Mouse (Mus musculus) sigmoid colon, adult 10 weeks (tissue): ENCODE data around the gene Nutf2. TPM values are rescaled to one million over a fixed set of nuclear protein-coding genes. Genes with fewer than 3 reads are reported as not detected.

ENCODE experiments used
- polyA plus RNA-seq: library from polyadenylated mRNA; stranded (reverse); fragments of 350-450 nt; fragmentation: Illumina TruSeq; extraction: RNeasy Lipid Tissue Mini Kit (QIAGEN cat#74804); gene quantifications from one replicate; pipeline ENCODE4 v1.2.3, GENCODE M21; 2014; ENCODE audit warnings: low read depth, low replicate concordance

Nutf2 gene
- 47.5 TPM for polyA plus RNA-seq

DNA sequence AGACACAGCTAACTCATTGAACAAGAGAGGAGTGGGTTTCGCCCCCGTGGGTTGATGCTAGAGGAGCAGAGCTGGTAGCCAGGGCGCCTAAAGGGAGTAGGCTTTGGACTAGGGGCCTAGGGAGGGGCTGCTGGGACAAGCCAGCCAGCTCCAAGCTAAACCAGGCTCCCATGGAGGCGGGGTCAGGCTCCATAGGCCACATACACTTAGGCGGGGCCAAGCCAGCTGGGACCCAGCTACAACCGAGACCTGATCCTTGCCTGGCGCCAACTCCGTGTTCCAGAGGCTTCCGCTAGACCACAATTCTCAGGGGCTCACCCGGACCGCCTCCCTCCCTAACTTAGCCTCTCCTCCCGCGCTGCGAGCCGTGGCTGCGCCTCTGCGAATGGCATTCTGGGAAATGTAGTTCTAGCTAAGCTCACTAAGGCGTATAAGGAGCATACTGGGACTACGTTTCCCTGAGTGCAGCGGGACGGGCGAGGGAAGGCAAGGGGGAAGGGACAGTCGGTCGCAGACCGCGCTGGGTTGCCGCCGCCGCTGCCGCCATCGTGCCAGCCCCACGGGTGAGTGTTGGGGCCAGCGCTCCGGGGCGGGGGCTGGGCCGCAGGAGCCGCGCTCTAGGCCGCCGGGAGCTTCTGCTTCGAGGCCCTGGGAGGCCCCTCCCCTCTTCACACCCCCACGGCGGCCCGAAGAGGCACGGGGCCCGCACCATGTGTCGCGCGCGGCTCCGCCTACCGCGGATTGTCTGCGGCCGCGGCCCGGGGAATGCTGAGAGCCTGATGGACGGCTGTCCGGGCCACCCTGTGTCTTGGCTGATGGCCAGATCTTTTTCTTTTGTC lies at the start of gene Nutf2:
Nutf2 (plus strand) TSS at position 438 of the 839 bp plus-strand sequence.

DNA sequence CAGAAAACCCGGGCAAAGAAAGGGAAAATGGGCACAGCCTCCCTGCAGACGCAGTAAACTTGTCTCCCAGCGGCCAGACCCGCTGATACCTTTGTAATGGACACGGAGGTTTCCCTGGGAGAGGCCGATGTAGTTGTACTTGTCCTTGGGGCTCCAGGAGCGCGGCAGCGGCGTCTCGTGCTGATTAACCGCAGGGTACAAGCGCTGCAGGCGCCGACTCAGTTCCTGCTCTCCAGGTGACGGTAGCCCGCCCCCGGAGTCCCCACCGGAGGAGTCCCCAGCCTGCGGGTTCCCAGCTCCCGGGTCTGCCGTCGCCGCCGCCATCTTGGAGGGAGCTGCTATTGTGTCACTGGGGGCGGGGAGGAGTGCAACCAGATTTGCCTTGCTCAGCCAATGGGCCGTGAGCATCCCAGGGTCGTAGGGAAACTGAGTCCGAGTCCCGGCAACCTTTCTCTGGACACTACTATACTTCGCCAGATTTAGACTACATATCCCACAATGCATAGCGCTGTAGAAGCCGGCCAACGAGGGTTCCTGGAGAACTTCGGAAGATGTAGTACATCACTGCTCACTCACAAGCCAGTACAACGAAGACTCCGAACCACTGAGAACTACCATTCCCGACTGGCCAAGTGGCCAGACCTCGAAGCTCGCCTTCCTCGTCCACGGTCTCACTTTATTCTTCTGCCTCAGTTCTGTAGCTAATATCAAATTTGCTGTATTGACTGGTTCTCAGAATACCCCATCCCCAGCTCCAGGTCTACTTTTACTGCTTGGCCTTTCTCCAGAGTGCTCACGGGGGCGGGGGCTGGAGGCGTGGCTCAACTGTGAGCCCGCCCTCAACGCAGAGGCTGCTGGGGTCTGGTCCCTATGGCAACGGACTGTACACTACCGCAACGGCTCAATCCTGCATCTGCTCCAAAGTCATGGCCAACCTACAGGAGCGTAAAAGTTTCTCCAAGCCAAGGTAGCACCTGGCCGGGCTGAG lies 33.2 kb upstream of the Nutf2 start, which contains the start of the genes Ranbp10 and Tsnaxip1:
Ranbp10 (minus strand) TSS at position 490 of the 988 bp plus-strand sequence.
Tsnaxip1 (plus strand) TSS at position 871 of the 988 bp plus-strand sequence.

DNA sequence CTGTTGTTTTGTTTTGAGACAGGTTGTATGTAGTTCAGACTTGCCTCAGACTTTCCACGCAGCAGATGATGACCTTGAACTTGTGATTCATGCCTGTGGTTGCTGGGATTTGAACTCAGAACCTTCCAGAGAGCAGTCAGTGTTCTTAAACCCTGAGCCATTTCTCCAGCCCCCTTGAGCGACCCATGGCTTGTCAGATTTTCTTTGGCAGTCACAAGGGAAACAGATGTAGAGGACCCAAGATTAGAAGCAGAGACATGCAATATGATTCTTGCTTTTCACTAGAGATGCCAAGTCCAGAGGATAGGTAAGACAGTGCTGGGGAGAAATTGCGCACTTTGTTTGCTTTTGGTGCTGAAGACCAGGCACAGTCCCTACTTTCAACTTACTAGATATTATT lies 7.2 kb upstream of the Nutf2 start, which contains the start of gene Cenpt:
Cenpt (minus strand) TSS at position 101 of the 400 bp plus-strand sequence.

DNA sequence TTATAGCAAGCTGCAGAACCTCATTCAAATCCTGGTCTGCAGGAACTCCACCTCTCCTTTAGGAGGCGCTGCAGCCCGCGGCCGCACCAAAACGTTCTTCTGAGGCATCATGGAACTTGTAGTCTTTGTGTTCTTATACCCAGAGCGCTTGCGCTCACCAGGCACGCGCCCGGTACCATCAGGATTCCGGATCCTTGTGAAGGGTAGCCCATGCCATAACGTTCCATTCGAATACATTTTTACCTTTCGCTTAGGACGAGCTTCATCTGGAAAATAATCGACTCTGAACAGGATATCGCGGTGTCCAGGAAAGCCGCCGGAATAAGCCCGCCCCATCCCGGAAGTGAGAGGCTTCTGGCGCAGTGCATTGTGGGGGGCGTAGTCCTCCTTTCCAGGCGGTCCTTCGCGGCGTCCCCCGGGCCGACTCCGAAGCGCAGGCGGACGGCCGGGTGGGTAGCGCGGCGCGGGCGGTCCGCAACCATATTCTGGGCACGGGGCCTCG lies 5.6 kb upstream of the Nutf2 start, which contains the start of gene Thap11:
Thap11 (plus strand) TSS at position 418 of the 502 bp plus-strand sequence.

DNA sequence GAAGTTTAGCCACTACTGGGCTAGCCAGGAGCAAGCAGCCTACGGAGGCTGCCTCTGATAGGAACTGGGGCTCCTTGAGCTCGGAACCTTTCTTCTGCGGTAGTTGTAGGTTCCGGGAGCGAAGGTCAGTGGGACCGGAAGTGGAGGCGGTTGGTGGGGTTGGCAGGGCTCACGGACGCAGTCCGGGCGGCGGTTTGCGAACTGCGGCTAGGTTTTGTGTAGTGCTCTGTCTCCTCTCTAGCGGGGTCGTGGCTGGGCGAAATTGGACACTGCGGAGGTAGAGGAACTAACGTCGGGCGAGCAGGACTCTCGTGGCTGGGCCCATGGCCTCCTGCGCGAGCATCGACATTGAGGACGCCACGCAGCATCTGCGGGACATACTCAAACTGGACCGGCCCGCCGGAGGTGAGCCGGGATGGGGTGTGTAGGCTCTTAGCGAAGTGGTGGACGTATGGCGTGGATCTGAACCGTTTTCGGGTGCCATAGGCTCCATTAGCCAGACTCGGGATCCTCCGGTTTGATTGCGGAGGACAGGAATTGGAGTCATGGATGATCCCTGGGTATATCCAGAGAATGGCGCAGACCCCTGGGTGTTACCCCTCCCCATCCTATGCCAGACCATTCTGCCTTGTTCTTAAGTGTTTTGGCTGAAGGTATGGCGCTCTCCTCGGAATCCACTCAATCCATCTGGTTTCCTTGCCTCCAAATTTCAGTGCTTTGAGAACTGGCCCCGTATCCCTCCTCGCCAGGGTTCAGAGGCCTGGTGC lies 20.6 kb downstream of the Nutf2 start, which contains the start of gene Edc4:
Edc4 (plus strand) TSS at position 128 of the 767 bp plus-strand sequence.

DNA sequence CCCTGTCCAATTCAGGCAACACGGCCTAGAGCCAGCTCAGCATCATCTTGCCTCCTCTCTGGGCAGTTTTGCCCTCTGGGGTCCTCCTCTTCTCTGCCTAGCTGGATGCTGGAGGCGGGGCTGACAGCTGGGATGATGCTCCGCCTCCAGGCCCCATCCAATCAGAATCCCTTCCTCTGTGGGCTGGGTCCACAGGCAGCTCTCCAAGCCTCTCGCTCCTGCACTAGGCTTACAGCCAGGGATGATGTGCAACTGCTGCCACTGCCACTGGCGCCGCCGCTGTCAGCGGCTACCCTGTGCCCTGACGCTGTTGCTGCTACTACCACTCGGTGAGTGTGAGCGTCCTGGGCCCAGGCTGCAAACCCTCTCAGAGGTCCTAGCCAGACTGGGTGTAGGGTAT lies 33.0 kb downstream of the Nutf2 start, which contains the start of gene Nrn1l:
Nrn1l (plus strand) TSS at position 229 of the 400 bp plus-strand sequence.

DNA sequence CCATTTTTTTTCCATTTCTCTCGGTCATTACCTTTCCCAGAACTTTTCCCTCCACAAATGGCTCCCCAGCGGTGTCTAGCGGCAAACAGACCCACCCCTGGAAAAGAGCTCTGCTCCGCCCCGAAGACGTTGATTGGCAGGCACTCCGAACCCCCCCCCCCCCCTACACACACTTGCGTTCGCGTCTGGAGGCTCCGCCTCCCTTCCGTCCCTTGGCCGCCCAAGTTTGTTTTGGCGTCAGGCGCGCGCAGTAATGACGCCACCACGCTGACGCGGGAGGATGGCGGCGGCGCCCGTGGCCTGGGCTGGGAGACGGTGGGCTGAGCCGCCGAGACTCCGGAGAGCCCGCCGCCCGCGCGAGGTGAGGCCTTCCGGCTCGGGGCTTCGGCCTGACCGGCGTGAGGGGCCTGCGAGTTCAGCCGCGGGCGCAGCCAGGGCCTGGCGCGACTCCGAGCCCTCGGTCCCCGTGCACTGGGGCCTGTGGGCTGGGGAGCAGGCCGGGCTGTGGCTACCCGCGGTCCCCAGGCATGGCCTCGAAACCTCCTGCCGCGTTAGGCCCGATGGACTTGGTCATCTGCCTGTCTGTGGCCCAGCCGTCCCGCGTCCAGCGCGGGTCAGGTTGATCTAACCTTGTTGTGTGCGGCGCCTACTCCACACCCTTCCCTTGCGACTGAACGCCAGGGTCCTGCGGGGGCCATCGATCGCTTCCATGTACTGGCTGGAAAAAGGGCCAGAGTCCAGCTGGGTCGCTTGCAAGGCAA lies 40.0 kb downstream of the Nutf2 start, which contains the start of gene Pskh1:
Pskh1 (plus strand) TSS at position 262 of the 761 bp plus-strand sequence.

Other genes starting within 250 kb of the Nutf2 start
- 95.5 TPM for gene Ctcf, start 224.0 kb upstream of the Nutf2 start, polyA plus RNA-seq
- not detected for gene Agrp, start 223.2 kb upstream of the Nutf2 start, polyA plus RNA-seq
- gene Carmil2, start 174.3 kb upstream of the Nutf2 start, polyA plus RNA-seq, result 0.50 TPM
- gene Acd, start 159.5 kb upstream of the Nutf2 start, polyA plus RNA-seq, result 1.4 TPM
- not detected for gene Pard6a, start 159.4 kb upstream of the Nutf2 start, polyA plus RNA-seq
- gene 4933405L10Rik, start 152.9 kb upstream of the Nutf2 start, polyA plus RNA-seq, result not detected
- 0.16 TPM for gene Enkd1, start 152.4 kb upstream of the Nutf2 start, polyA plus RNA-seq
- 0.16 TPM for gene Gfod2, start 101.9 kb upstream of the Nutf2 start, polyA plus RNA-seq
- gene Ranbp10, start 33.2 kb upstream of the Nutf2 start, polyA plus RNA-seq, result 6.4 TPM
- gene Tsnaxip1, start 32.8 kb upstream of the Nutf2 start, polyA plus RNA-seq, result not detected
- gene Cenpt, start 7.3 kb upstream of the Nutf2 start, polyA plus RNA-seq, result 0.76 TPM
- gene Thap11, start 5.4 kb upstream of the Nutf2 start, polyA plus RNA-seq, result 8.3 TPM
- 1.4 TPM for gene Edc4, start 20.3 kb downstream of the Nutf2 start, polyA plus RNA-seq
- gene Nrn1l, start 33.0 kb downstream of the Nutf2 start, polyA plus RNA-seq, result not detected
- 2.6 TPM for gene Pskh1, start 39.9 kb downstream of the Nutf2 start, polyA plus RNA-seq
- gene Ctrl, start 73.3 kb downstream of the Nutf2 start, polyA plus RNA-seq, result 1.5 TPM
- 1.7 TPM for gene Psmb10, start 77.9 kb downstream of the Nutf2 start, polyA plus RNA-seq
- gene Lcat, start 82.8 kb downstream of the Nutf2 start, polyA plus RNA-seq, result not detected
- 1.7 TPM for gene Slc12a4, start 105.5 kb downstream of the Nutf2 start, polyA plus RNA-seq
- not detected for gene Dpep3, start 118.8 kb downstream of the Nutf2 start, polyA plus RNA-seq
- gene Dus2, start 130.8 kb downstream of the Nutf2 start, polyA plus RNA-seq, result 1.1 TPM
- not detected for gene Dpep2nb, start 145.4 kb downstream of the Nutf2 start, polyA plus RNA-seq
- 1.5 TPM for gene Ddx28, start 151.3 kb downstream of the Nutf2 start, polyA plus RNA-seq
- gene Nfatc3, start 198.3 kb downstream of the Nutf2 start, polyA plus RNA-seq, result 87.4 TPM